Mouse (Mus musculus) heart, embryonic 16.5 days (tissue): Measurements from ENCODE around the gene Tle2. TPM values are rescaled to one million over a fixed set of nuclear protein-coding genes. Genes with fewer than 3 reads are reported as not detected.

Experiments used
- ATAC-seq: fragments of 200-750 bp; cut with Nextera tagmentation; replicated peaks from 2 replicates; pipeline ENCODE4 v1.8.0; 2017; ENCODE audit warnings: moderate number of reproducible peaks; ENCODE audit not compliant: insufficient read depth, low FRiP score; ENCODE audit errors: extremely low read depth
- H3K27ac ChIP-seq: fragments of 300-500 bp; sonication (generic); 2 replicates; pipeline ENCODE4 v1.5.1; 2014; ENCODE audit warnings: mild to moderate bottlenecking, low read length, control low read depth, moderate library complexity
- H3K27me3 ChIP-seq: fragments of 300-500 bp; sonication (generic); 2 replicates; pipeline ENCODE4 v1.6.1; 2014; ENCODE audit warnings: low read length, mixed read lengths; ENCODE audit not compliant: control insufficient read depth, insufficient read depth
- H3K36me3 ChIP-seq: fragments of 300-500 bp; sonication (generic); 2 replicates; pipeline ENCODE4 v1.6.1; 2014; ENCODE audit not compliant: control insufficient read depth, insufficient read depth
- H3K4me1 ChIP-seq: fragments of 300-500 bp; sonication (generic); 2 replicates; pipeline ENCODE4 v1.6.1; 2014; ENCODE audit warnings: low read length, mixed read lengths; ENCODE audit not compliant: control insufficient read depth, insufficient read depth
- H3K4me2 ChIP-seq: fragments of 300-500 bp; sonication (generic); 2 replicates; pipeline ENCODE4 v1.6.1; 2014; ENCODE audit warnings: low read depth, mild to moderate bottlenecking, control low read depth, low read length
- H3K4me3 ChIP-seq: fragments of 300-500 bp; sonication (generic); 2 replicates; pipeline ENCODE4 v1.5.1; 2014; ENCODE audit warnings: mild to moderate bottlenecking, control low read depth, low read length
- H3K9ac ChIP-seq: fragments of 300-500 bp; sonication (generic); 2 replicates; pipeline ENCODE4 v1.6.1; 2014; ENCODE audit warnings: low read length, control low read depth
- H3K9me3 ChIP-seq: fragments of 300-500 bp; sonication (generic); replicated peaks from 2 replicates; pipeline ENCODE4 v1.6.1; 2016; ENCODE audit warnings: low read length; ENCODE audit not compliant: control insufficient read depth
- WGBS: fragments of 180-500 bp; shearing (Covaris S2); extraction: QIAGEN DNeasy Blood & Tissue Kit; methylation state at CpG from one replicate; pipeline ENCODE4 v1.1.7; 2014; 5-methylcytosine and 5-hydroxymethylcytosine counted together
- polyA plus RNA-seq: library from polyadenylated mRNA; unstranded; fragments of >200 nt; fragmentation: Nextera tagmentation; extraction: Ambion mirVana; gene quantifications from 2 replicates; pipeline ENCODE4 v1.2.1, GENCODE M21; 2015

The Tle2 gene
- polyA plus RNA-seq, 1 experiment from 2014 or later = 19.5 TPM

- Histone ChIP-seq H3K9me3 (no peaks in the 10 kb centered on the region), H3K27ac (no peak overlapping the region), H3K4me2 (no peak overlapping the region), H3K27me3 (0 out of 2 replicates have a peak, but pooled peaks cover 4% of the 10 kb centered on the region), H3K9ac (no peak overlapping the region), H3K36me3 (no peaks in the 10 kb centered on the region), H3K4me1 (peaks cover 56% of the 10 kb centered on the region), H3K4me3 (no peak overlapping the region)
- no peak for ATAC-seq
- WGBS = 50% methylated on average over 3 of the region's 3 CpGs
Observed at GRCm38 (mm10) chr10:81598342-81598741, 24.0 kb downstream of the Tle2 start.

GRCm38 (mm10) chr10:81598871-81599270 is 24.5 kb downstream of the Tle2 start:
- peaks cover 56% of the 10 kb centered on the region for H3K4me1 ChIP-seq

GRCm38 (mm10) chr10:81599630-81600029 is 25.3 kb downstream of the Tle2 start:
- H3K9me3 ChIP-seq = no peaks in the 10 kb centered on the region
- WGBS = 75% methylated on average over 5 of the region's 5 CpGs
- no peak overlapping the region for H3K4me2 ChIP-seq
- 0 out of 2 replicates have a peak, but pooled peaks cover 4% of the 10 kb centered on the region for H3K27me3 ChIP-seq
- H3K36me3 ChIP-seq = no peaks in the 10 kb centered on the region
- no peak overlapping the region for H3K4me3 ChIP-seq
- no peak overlapping the region for H3K9ac ChIP-seq
- no peak for ATAC-seq
- peaks cover 56% of the 10 kb centered on the region for H3K4me1 ChIP-seq
- no peak overlapping the region for H3K27ac ChIP-seq

More at GRCm38 (mm10) chr10:81598871-81599270, 24.5 kb downstream of the Tle2 start:
- Histone ChIP-seq H3K27me3 (0 out of 2 replicates have a peak, but pooled peaks cover 4% of the 10 kb centered on the region), H3K27ac (no peak overlapping the region), H3K9ac (no peak overlapping the region), H3K4me3 (no peak overlapping the region), H3K36me3 (no peaks in the 10 kb centered on the region), H3K9me3 (no peaks in the 10 kb centered on the region), H3K4me2 (no peak overlapping the region)
- ATAC-seq = no peak
- 55% methylated on average over 6 of the region's 6 CpGs for WGBS

GRCm38 (mm10) chr10:81600096-81600495 is 25.7 kb downstream of the Tle2 start:
- 43% methylated on average over 10 of the region's 10 CpGs for WGBS
- ATAC-seq = no peak
- Histone ChIP-seq H3K9ac (no peak overlapping the region), H3K36me3 (no peaks in the 10 kb centered on the region), H3K4me1 (peaks cover 58% of the 10 kb centered on the region), H3K27ac (peak overlapping the region; percentile 69), H3K4me3 (no peak overlapping the region), H3K27me3 (0 out of 2 replicates have a peak, but pooled peaks cover 2% of the 10 kb centered on the region), H3K4me2 (peak overlapping the region; percentile 71; the same call in 1 of the 2 replicates), H3K9me3 (no peaks in the 10 kb centered on the region)

DNA sequence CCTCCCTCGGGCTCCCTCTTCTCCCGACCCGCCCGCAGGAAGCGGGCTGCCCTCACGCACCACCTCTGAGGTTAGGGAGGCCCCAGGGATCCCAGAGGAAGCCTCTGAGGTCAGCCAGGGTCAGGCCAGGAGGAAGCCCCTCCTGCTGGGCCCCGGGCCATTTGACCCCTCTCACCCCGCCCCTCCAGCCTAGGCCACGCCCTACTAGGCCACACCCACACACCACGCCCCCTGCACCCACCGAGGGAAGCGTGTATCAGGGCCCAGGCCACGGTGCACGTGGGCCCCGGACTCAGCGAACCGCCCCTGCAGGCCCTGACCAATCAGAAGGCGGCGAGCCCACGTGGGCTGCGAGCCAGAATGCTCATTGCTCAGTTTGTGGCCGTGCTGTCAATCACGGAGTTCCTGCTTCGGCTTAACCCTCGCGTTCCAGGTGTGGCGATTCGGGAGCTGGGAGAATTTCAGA is 26.4 kb downstream of the Tle2 start, which contains the start of gene Tle6:
Gene Tle6 (minus strand): TSS at position 336 of the 466 bp plus-strand sequence.
- H3K27ac ChIP-seq = peak within 1 kb of the TSS; percentile 69
- peak within 1 kb of the TSS; percentile 66 for H3K9ac ChIP-seq
- no peaks in the 10 kb centered on the region for H3K9me3 ChIP-seq
- no peaks in the 10 kb centered on the region for H3K27me3 ChIP-seq
- H3K4me2 ChIP-seq = peak within 1 kb of the TSS; percentile 71
- under 1% methylated on average over 28 of the region's 28 CpGs for WGBS
- H3K4me1 ChIP-seq = peaks cover 58% of the 10 kb centered on the region
- H3K4me3 ChIP-seq = peak within 1 kb of the TSS; percentile 46
- H3K36me3 ChIP-seq = no peaks in the 10 kb centered on the region
- peak; percentile 84 for ATAC-seq

DNA sequence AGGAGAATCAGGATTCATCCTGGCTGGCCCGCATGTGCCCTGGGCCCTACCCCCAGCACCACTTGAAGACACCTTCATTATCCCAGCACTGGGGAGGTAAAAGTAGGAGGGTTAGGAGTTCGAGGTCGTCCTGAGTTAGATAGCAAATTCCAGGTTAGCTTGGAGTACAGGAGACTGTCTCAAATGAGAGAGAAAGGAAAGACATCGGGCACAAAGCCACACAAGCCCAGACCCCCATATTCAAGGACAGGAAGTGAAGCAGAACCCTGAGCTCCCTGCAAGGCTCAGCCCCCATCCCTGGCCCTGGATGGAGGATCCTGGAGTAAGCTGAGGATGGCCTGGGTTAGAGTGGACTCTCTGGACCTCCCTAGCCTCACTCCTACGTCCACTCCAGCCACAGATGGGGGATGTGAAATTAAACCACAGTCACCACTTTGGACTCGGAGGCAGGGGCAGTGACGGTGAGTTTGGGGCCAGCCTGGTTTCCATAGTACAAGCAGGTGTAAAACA is 27.1 kb downstream of the Tle2 start:
- no peaks in the 10 kb centered on the region for H3K9me3 ChIP-seq
- H3K4me3 ChIP-seq = peak overlapping the region; percentile 46
- H3K27ac ChIP-seq = peak overlapping the region; percentile 43
- peak overlapping the region; percentile 63 for H3K9ac ChIP-seq
- H3K36me3 ChIP-seq = no peaks in the 10 kb centered on the region
- H3K4me2 ChIP-seq = peak overlapping the region; percentile 71
- ATAC-seq = no peak
- H3K27me3 ChIP-seq = no peaks in the 10 kb centered on the region
- 34% methylated on average over 7 of the region's 7 CpGs for WGBS
- H3K4me1 ChIP-seq = peaks cover 53% of the 10 kb centered on the region

DNA sequence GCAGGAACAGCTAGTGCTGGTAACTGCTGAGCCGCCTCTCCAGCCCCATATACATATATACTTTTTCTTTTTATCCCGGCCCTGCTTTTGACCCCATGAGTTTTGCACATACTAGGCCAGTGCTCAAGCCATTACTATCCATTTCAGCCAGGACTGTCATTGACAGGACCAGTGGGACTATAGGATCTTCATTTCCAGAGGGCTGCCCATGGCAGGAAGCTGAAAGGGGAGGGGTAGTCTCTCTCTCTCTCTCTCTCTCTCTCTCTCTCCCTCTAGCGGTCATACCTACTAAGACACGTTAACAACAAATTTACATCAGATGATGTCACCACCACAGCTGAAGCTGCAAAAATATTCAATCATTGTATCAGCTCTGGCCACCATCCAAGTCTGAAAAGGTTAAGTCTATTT is 28.4 kb downstream of the Tle2 start:
- Histone ChIP-seq H3K9me3 (no peaks in the 10 kb centered on the region), H3K4me2 (no peak overlapping the region), H3K9ac (no peak overlapping the region), H3K36me3 (no peaks in the 10 kb centered on the region), H3K27me3 (no peaks in the 10 kb centered on the region), H3K4me1 (peaks cover 41% of the 10 kb centered on the region), H3K27ac (0 out of 2 replicates have a peak overlapping the region, but pooled peaks have one; percentile 33), H3K4me3 (no peak overlapping the region)
- WGBS = 23% methylated on average over 4 of the region's 4 CpGs
- no peak for ATAC-seq

GRCm38 (mm10) chr10:81604019-81604967 is 29.9 kb downstream of the Tle2 start:
- H3K36me3 ChIP-seq = no peaks in the 10 kb centered on the region
- H3K27ac ChIP-seq = peak overlapping the region; percentile 46; the same call in 1 of the 2 replicates
- no peaks in the 10 kb centered on the region for H3K9me3 ChIP-seq
- peak overlapping the region; percentile 54 for H3K4me2 ChIP-seq
- peaks cover 37% of the 10 kb centered on the region for H3K4me1 ChIP-seq
- ATAC-seq = no peak
- H3K27me3 ChIP-seq = no peaks in the 10 kb centered on the region
- H3K4me3 ChIP-seq = peak overlapping the region; percentile 30
- peak overlapping the region; percentile 64 for H3K9ac ChIP-seq
- WGBS = 74% methylated on average over 12 of the region's 12 CpGs
